8 mouse cellular contexts compared by ENCODE assay signal in genomic region chr2:156547123-156547891, GRCm38 (mm10). TPM values are rescaled to one million over a fixed set of nuclear protein-coding genes. Genes with fewer than 3 reads are reported as not detected.
DNase-seq lines count a peak whose midpoint lies in the region; ATAC-seq and TF ChIP-seq lines count a peak whose summit lies in the region.

Aar2 (plus strand) TSS chr2:156547584.

- DNase-seq in CD4-positive helper T cell, adult 2 months (ENCODE audit: low read depth, low spot score) = peak; percentile 90
- DNase-seq in brain, embryonic 18.5 days (ENCODE audit: low read depth, low spot score) = peak; percentile 63
- peak; percentile 75 for DNase-seq in kidney, postnatal 0 days (ENCODE audit: low spot score)
- peak; percentile 74 to 82 for DNase-seq in natural killer cell, adult 2 months (ENCODE audit: low spot score in 2 of 2)

- TF ChIP-seq CTCF in kidney, postnatal 0 days (IDR thresholded peaks at IDR 0.05; ENCODE audit: low read depth) = no peak

- H3K4me3 ChIP-seq in heart, embryonic 12.5 days = peak within 1 kb of the TSS; percentile 96
- H3K4me3 ChIP-seq in kidney, postnatal 0 days (replicated peaks; ENCODE audit: low read depth, low read length) = peak within 1 kb of the TSS; percentile 85
- peak within 1 kb of the TSS; percentile 90 for H3K4me3 ChIP-seq in liver, embryonic 12.5 days
- peak within 1 kb of the TSS; percentile 73 for H3K4me3 ChIP-seq in stomach, embryonic 16.5 days (replicated peaks; ENCODE audit: low read length)

- 6% methylated on average over 39 of the region's 39 CpGs for WGBS in heart, embryonic 12.5 days
- WGBS in kidney, postnatal 0 days = 5% methylated on average over 39 of the region's 39 CpGs
- WGBS in liver, embryonic 12.5 days (ENCODE audit: insufficient replicate concordance) = 4% methylated on average over 39 of the region's 39 CpGs
- 5% methylated on average over 39 of the region's 39 CpGs for WGBS in stomach, embryonic 16.5 days

- no peak within 1 kb of the TSS for H3K27ac ChIP-seq in heart, embryonic 12.5 days (ENCODE audit: poor library complexity, severe bottlenecking)
- peak within 1 kb of the TSS; percentile 78 for H3K27ac ChIP-seq in kidney, postnatal 0 days
- peak within 1 kb of the TSS; percentile 76 for H3K27ac ChIP-seq in liver, embryonic 12.5 days
- peak within 1 kb of the TSS; percentile 53; the same call in 1 of the 2 replicates for H3K27ac ChIP-seq in stomach, embryonic 16.5 days (ENCODE audit: low read length)

- no peaks in the 10 kb centered on the region for H3K27me3 ChIP-seq in heart, embryonic 12.5 days (replicated peaks)
- no peaks in the 10 kb centered on the region for H3K27me3 ChIP-seq in kidney, postnatal 0 days (ENCODE audit: insufficient read depth, low read length)
- H3K27me3 ChIP-seq in liver, embryonic 12.5 days (replicated peaks) = peaks cover 8% of the 10 kb centered on the region; the same call in 1 of the 2 replicates
- H3K27me3 ChIP-seq in stomach, embryonic 16.5 days (ENCODE audit: control insufficient read depth, insufficient read depth, low read length) = no peaks in the 10 kb centered on the region

- H3K36me3 ChIP-seq in heart, embryonic 12.5 days = peaks cover 20% of the 10 kb centered on the region
- H3K36me3 ChIP-seq in kidney, postnatal 0 days (ENCODE audit: insufficient read depth, low read length) = peaks cover 14% of the 10 kb centered on the region; the same call in 1 of the 2 replicates
- H3K36me3 ChIP-seq in liver, embryonic 12.5 days = peaks cover 18% of the 10 kb centered on the region
- peaks cover 5% of the 10 kb centered on the region; the same call in 1 of the 2 replicates for H3K36me3 ChIP-seq in stomach, embryonic 16.5 days (ENCODE audit: control insufficient read depth, insufficient read depth, low read length)

- H3K4me2 ChIP-seq in heart, embryonic 12.5 days = peak within 1 kb of the TSS; percentile 86
- H3K4me2 ChIP-seq in kidney, postnatal 0 days (ENCODE audit: low read length) = peak within 1 kb of the TSS; percentile 77
- peak within 1 kb of the TSS; percentile 82 for H3K4me2 ChIP-seq in liver, embryonic 12.5 days
- H3K4me2 ChIP-seq in stomach, embryonic 16.5 days (ENCODE audit: low read depth, low read length) = peak within 1 kb of the TSS; percentile 64

- ATAC-seq in erythroid progenitor cell, adult 5-6 weeks (replicated peaks; ENCODE audit: low FRiP score, poor library complexity, severe bottlenecking) = peak; percentile 77
- ATAC-seq in heart, embryonic 12.5 days (ENCODE audit: insufficient number of reproducible peaks, low FRiP score) = no peak
- ATAC-seq in kidney, postnatal 0 days (replicated peaks; ENCODE audit: low FRiP score, low read depth) = peak; percentile 59; the same call in 1 of the 2 replicates
- ATAC-seq in liver, embryonic 12.5 days = peak; percentile 67
- peak; percentile 25; the same call in 1 of the 2 replicates for ATAC-seq in stomach, embryonic 16.5 days (ENCODE audit: insufficient read depth, low FRiP score)

- H3K4me1 ChIP-seq in heart, embryonic 12.5 days (replicated peaks) = peaks cover 15% of the 10 kb centered on the region
- H3K4me1 ChIP-seq in kidney, postnatal 0 days (replicated peaks; ENCODE audit: insufficient read depth, low read length) = peaks cover 7% of the 10 kb centered on the region
- H3K4me1 ChIP-seq in liver, embryonic 12.5 days = peaks cover 22% of the 10 kb centered on the region
- H3K4me1 ChIP-seq in stomach, embryonic 16.5 days (ENCODE audit: control insufficient read depth, insufficient read depth, low read length) = 0 out of 2 replicates have a peak, but pooled peaks cover 6% of the 10 kb centered on the region

- no peaks in the 10 kb centered on the region for H3K9me3 ChIP-seq in heart, embryonic 12.5 days (replicated peaks)
- H3K9me3 ChIP-seq in kidney, postnatal 0 days (replicated peaks; ENCODE audit: low read length) = no peaks in the 10 kb centered on the region
- H3K9me3 ChIP-seq in liver, embryonic 12.5 days (replicated peaks) = no peaks in the 10 kb centered on the region
- H3K9me3 ChIP-seq in stomach, embryonic 16.5 days (replicated peaks; ENCODE audit: control insufficient read depth, low read length) = no peaks in the 10 kb centered on the region

- H3K9ac ChIP-seq in heart, embryonic 12.5 days = peak within 1 kb of the TSS; percentile 87
- peak within 1 kb of the TSS; percentile 82 for H3K9ac ChIP-seq in kidney, postnatal 0 days (ENCODE audit: low read depth, low read length)
- H3K9ac ChIP-seq in liver, embryonic 12.5 days = peak within 1 kb of the TSS; percentile 89
- peak within 1 kb of the TSS; percentile 85 for H3K9ac ChIP-seq in stomach, embryonic 16.5 days (ENCODE audit: low read length)

RNA-seq across cellular contexts. Expression of gene Aar2, which starts in this region (rescaled TPM):
- total RNA-seq in erythroid progenitor cell, adult 5-6 weeks (2015; ENCODE audit: low replicate concordance) = 2.5 and 3.2 TPM in 2 replicates
- 1.2 and 3.6 TPM in 2 replicates for total RNA-seq in erythroid progenitor cell, adult 5-6 weeks (2017; ENCODE audit: low replicate concordance)
- 22.8 and 25.2 TPM in 2 replicates for polyA plus RNA-seq in heart, embryonic 12.5 days (2016; fragmentation: Nextera tagmentation; extraction: Ambion mirVana)
- polyA plus RNA-seq in kidney, postnatal 0 days (2015; fragmentation: Nextera tagmentation; extraction: Ambion mirVana) = 30.0 and 32.7 TPM in 2 replicates
- polyA plus RNA-seq in liver, embryonic 12.5 days (2016; fragmentation: Nextera tagmentation; extraction: Ambion mirVana) = 20.9 and 22.6 TPM in 2 replicates
- polyA plus RNA-seq in stomach, embryonic 16.5 days (2015; fragmentation: Nextera tagmentation; extraction: Ambion mirVana) = 29.8 and 30.5 TPM in 2 replicates
